Mouse (Mus musculus) liver, postnatal 0 days (tissue): Measurements from ENCODE around the gene Stard8. TPM values are rescaled to one million over a fixed set of nuclear protein-coding genes. Genes with fewer than 3 reads are reported as not detected.
"Not testable (repeated sequence)": the region's sequence is repeated elsewhere in the genome, so short reads cannot be mapped to it uniquely, and the experiment has no call there.

Experiments
- ATAC-seq: fragments of 200-750 bp; cut with Nextera tagmentation; 2 replicates; pipeline ENCODE4 v1.8.0; 2017; ENCODE audit warnings: mild to moderate bottlenecking, moderate library complexity
- DNase-seq: peaks from one replicate; pipeline ENCODE4 v3.0.0-alpha.2; 2016
- H3K27ac ChIP-seq: fragments of 300-500 bp; sonication (generic); 2 replicates; pipeline ENCODE4 v1.5.1; 2014; ENCODE audit warnings: antibody characterized with exemption, moderate library complexity, mild to moderate bottlenecking, low read depth
- H3K27me3 ChIP-seq: fragments of 300-500 bp; sonication (generic); 2 replicates; pipeline ENCODE4 v1.6.1; 2014; ENCODE audit warnings: low read length, control low read depth, mixed read lengths; ENCODE audit not compliant: insufficient read depth
- H3K36me3 ChIP-seq: fragments of 300-500 bp; sonication (generic); replicated peaks from 2 replicates; pipeline ENCODE4 v1.6.1; 2014; ENCODE audit warnings: mild to moderate bottlenecking, control low read depth, low read length, moderate library complexity, mixed read lengths; ENCODE audit not compliant: insufficient read depth
- H3K4me1 ChIP-seq: fragments of 300-500 bp; sonication (generic); 2 replicates; pipeline ENCODE4 v1.6.1; 2014; ENCODE audit warnings: antibody characterized with exemption, mild to moderate bottlenecking, control low read depth; ENCODE audit not compliant: insufficient read depth
- H3K4me2 ChIP-seq: fragments of 300-500 bp; sonication (generic); 2 replicates; pipeline ENCODE4 v1.6.1; 2014; ENCODE audit warnings: low read depth, mild to moderate bottlenecking, low read length, moderate library complexity, mixed read lengths
- H3K4me3 ChIP-seq: fragments of 300-500 bp; sonication (generic); 2 replicates; pipeline ENCODE4 v1.5.1; 2014; ENCODE audit warnings: low read depth, low read length
- H3K9ac ChIP-seq: fragments of 300-500 bp; sonication (generic); replicated peaks from 2 replicates; pipeline ENCODE4 v1.6.1; 2014; ENCODE audit warnings: mild to moderate bottlenecking, moderate library complexity
- H3K9me3 ChIP-seq: fragments of 300-500 bp; sonication (generic); 2 replicates; pipeline ENCODE4 v1.6.1; 2016; ENCODE audit warnings: mild to moderate bottlenecking, control low read depth, low read length, mixed read lengths
- CTCF ChIP-seq: sonication (generic); IDR thresholded peaks from 2 replicates; pipeline ENCODE4 v1.5.1; 2016; ENCODE audit warnings: antibody characterized with exemption, low read depth
- EP300 ChIP-seq: IDR thresholded peaks from 2 replicates; pipeline ENCODE4 v1.6.1; 2016; ENCODE audit warnings: antibody characterized with exemption, low read depth, mild to moderate bottlenecking
- WGBS: fragments of 180-500 bp; shearing (Covaris S2); extraction: QIAGEN DNeasy Blood & Tissue Kit; methylation state at CpG from one replicate; pipeline ENCODE4 v1.1.7; 2014; ENCODE audit not compliant: insufficient replicate concordance; 5-methylcytosine and 5-hydroxymethylcytosine counted together
- polyA plus RNA-seq: library from polyadenylated mRNA; unstranded; fragments of >200 nt; fragmentation: Nextera tagmentation; extraction: Ambion mirVana; gene quantifications from 2 replicates; pipeline ENCODE4 v1.2.1, GENCODE M21; 2015

Gene Stard8
- polyA plus RNA-seq, 1 experiment from 2014 or later: 3.1 TPM

- TF ChIP-seq CTCF (no peak), EP300 (no peak)
- no peak overlapping the region for H3K4me2 ChIP-seq
- no peak overlapping the region for H3K9ac ChIP-seq
- ATAC-seq: no peak
- 29% methylated on average over 2 of the region's 2 CpGs for WGBS
- H3K9me3 ChIP-seq: no peaks in the 10 kb centered on the region
- no peak overlapping the region for H3K4me3 ChIP-seq
- no peaks in the 10 kb centered on the region for H3K36me3 ChIP-seq
- DNase-seq: no peak
- no peaks in the 10 kb centered on the region for H3K27me3 ChIP-seq
- no peaks in the 10 kb centered on the region for H3K4me1 ChIP-seq
- no peak overlapping the region for H3K27ac ChIP-seq
Measured at GRCm38 (mm10) chrX:99092704-99093103, 89.7 kb downstream of the Stard8 start.

- not testable (repeated sequence) for H3K9me3 ChIP-seq, H3K4me1 ChIP-seq, H3K27ac ChIP-seq, H3K9ac ChIP-seq, H3K4me3 ChIP-seq, DNase-seq, H3K27me3 ChIP-seq, H3K36me3 ChIP-seq, H3K4me2 ChIP-seq
- peak; percentile 27; the same call in 1 of the 2 replicates for ATAC-seq
- 0 out of 2 replicates have a peak, but pooled peaks have one; percentile 1 for TF ChIP-seq CTCF
- 70% methylated on average over 4 of the region's 10 CpGs for WGBS
Measured at GRCm38 (mm10) chrX:99111088-99111724, 108.2 kb downstream of the Stard8 start.

DNA sequence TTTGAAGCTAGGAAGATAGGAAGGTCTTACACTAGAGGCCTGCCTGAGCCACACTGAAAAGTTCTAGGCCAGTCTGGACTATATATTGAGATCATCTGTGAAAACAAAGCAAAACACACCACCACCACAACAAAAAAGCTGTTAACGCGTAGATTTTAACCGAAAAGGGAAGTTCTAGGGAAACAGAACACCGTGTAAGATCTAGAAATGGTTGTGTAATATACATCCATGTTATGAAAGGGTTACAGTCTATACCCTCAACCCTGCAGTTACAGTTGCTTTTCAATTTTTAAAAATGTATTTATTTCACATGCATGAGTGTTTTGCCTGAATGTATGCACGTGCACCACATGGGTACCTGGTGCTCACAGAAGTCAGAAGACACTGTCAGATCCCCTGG lies 116.5 kb downstream of the Stard8 start:
- TF ChIP-seq CTCF (no peak), EP300 (no peak)
- WGBS: 61% methylated on average over 5 of the region's 5 CpGs

More for the DNA sequence above, 116.5 kb downstream of the Stard8 start:
- H3K4me1 ChIP-seq: no peaks in the 10 kb centered on the region
- DNase-seq (no peak), ATAC-seq (no peak)
- H3K36me3 ChIP-seq: no peaks in the 10 kb centered on the region
- no peaks in the 10 kb centered on the region for H3K9me3 ChIP-seq
- H3K4me2 ChIP-seq: no peak overlapping the region
- H3K27me3 ChIP-seq: 0 out of 2 replicates have a peak, but pooled peaks cover 3% of the 10 kb centered on the region
- H3K27ac ChIP-seq: no peak overlapping the region
- no peak overlapping the region for H3K9ac ChIP-seq
- no peak overlapping the region for H3K4me3 ChIP-seq

Other genes starting within 250 kb of the Stard8 start
- gene Ophn1, start 112.2 kb upstream of the Stard8 start, polyA plus RNA-seq: 3.0 and 3.3 TPM in 2 replicates
- gene Yipf6, start 66.9 kb upstream of the Stard8 start, polyA plus RNA-seq: 17.1 and 17.6 TPM in 2 replicates
- 4.9 and 6.5 TPM in 2 replicates for gene Efnb1, start 132.9 kb downstream of the Stard8 start, polyA plus RNA-seq